Mouse (Mus musculus) sigmoid colon, adult 10 weeks (tissue): ENCODE measurements around the gene Gpsm3. TPM values are rescaled to one million over a fixed set of nuclear protein-coding genes. Genes with fewer than 3 reads are reported as not detected.

ENCODE experiments used
- polyA plus RNA-seq: library from polyadenylated mRNA; stranded (reverse); fragments of 350-450 nt; fragmentation: Illumina TruSeq; extraction: RNeasy Lipid Tissue Mini Kit (QIAGEN cat#74804); gene quantifications from one replicate; pipeline ENCODE4 v1.2.3, GENCODE M21; 2014; ENCODE audit warnings: low read depth, low replicate concordance

Gene Gpsm3
- polyA plus RNA-seq: 1.6 TPM

GRCm38 (mm10) chr17:34589681-34590101, at the start of gene Gpsm3:
Gpsm3 (plus strand) TSS chr17:34589806.

DNA sequence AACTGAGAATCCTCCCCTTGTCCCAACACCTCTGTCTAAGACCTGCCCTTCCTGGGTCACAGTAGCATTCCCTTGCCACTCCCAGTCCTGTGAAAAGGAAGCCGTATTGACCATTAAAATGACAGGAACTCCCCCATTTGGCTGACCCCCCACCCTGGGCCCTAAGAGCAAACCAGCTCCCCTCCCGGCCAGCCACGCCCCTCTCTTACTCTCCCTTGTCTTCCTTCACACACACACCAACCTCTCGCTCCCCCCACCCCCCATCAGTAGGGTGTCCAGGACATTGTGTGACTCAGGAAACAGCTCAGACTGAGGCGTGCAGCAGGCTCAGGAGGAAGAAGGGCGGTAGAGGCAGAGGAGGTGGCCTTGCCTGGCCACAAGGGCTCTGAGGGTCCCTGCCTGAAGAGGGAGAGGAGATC, 25.6 kb upstream of the Gpsm3 start, which contains the start of gene Notch4:
Gene Notch4 (plus strand): TSS at position 266 of the 419 bp plus-strand sequence.

DNA sequence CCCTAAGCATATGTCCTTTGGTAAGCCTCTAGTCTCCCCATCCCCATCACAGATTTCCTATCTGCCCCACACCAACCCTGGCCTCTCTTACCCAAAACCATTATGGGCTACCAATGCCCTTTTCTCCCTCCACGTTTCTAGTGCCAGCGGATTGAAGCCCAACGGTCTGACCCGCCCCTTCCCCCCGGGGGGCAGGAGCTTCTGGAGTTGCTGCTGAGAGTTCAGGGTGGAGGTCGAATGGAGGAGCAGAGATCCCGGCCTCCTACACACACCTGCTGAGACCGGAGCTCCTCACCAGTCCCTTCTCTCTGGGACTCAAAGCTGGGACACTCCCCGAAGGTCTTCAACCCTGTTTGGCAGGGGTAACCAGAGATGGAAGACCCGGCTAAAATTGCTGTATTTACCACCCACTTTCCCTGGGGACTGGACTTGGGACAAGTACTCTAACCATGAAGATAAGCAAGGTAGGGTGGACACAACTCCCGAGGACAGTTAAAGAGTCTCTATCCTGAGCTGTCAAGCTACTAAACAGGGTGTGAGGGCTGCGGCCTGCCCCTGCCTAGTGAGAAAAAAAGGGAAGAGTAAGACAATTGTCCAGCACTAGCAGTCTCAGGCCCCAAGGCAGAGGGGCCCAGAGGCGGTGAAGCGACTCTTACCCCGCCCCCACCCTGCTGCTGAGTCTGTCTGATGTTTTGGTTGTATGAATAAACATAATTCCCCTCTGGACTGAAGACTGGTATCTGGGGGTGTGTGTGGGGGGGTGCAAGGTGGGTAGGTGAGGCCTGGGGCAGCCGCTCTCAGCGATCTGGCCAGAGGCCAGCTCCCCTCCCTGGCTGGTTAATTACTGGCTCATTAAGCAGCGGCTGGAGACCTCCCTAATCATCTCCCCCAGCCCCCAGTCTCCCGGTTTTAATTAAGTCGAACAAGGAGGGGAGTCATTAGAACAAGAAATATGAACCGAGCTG, 1.7 kb downstream of the Gpsm3 start, which contains the start of gene Pbx2:
Gene Pbx2 (plus strand): TSS at position 238 of the 965 bp plus-strand sequence.

GRCm38 (mm10) chr17:34597566-34598095, 8.0 kb downstream of the Gpsm3 start, which contains the start of gene Ager:
Ager (plus strand) TSS chr17:34597862.

DNA sequence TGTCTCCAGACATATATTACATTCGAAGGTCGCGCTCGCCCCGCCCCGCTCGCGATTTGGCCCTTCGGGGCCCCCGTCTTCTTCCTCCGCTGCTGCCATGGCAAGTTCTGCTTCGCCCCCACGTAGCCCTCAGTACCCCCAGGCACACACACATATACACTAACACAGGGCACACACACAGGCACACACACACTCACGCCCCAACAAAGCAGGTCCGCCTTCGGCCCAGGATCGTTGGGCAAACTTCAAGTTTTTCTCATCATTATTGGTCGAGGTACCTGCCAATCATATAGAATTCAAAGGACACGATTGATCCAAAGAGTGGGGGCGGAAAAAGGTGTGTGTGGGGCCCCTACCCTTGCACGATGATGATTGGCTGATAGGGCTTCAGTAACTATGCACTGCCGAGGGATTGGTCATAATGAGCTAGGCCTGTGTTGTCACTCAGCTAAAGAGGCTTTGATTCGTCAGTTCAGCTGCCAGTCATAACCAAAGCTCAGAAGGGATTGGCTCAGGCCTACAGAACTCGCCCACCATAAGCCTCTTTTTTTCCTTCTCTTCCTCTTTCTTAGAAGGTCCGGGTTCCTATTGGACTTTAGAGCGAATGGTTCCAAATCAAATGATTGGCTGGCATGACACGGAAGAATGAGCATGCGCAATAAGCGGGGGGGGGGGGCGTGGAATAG, 13.9 kb downstream of the Gpsm3 start, which contains the start of gene Rnf5:
Gene Rnf5 (minus strand): TSS at position 316 of the 686 bp plus-strand sequence.

DNA sequence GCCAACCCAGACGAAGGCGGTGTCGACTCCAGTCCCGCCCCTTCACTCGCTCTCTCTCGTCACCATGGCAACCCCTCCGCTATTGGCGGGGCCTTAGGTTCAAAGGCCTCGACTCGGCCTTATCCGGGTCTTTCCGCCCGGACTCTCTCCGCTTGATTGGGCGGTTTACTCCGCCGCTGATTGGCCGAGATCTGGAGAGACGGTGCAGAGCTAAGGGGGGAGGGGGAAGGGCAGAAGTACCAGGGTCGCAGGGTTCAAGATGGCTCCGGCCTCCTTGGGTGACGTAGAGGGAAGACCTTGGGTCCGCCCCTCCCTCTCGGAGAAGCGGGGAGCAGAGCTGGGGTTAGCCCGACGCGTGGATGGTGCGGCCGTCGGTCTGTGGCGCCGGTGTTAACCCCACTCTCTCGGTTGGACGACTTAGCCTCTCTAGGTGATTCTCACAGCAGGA, 14.5 kb downstream of the Gpsm3 start, which contains the start of gene Agpat1:
Gene Agpat1 (plus strand): TSS at position 202 of the 448 bp plus-strand sequence.

GRCm38 (mm10) chr17:34615871-34616270, 26.3 kb downstream of the Gpsm3 start, which contains the start of gene Egfl8:
Egfl8 (minus strand) TSS chr17:34615971.

DNA sequence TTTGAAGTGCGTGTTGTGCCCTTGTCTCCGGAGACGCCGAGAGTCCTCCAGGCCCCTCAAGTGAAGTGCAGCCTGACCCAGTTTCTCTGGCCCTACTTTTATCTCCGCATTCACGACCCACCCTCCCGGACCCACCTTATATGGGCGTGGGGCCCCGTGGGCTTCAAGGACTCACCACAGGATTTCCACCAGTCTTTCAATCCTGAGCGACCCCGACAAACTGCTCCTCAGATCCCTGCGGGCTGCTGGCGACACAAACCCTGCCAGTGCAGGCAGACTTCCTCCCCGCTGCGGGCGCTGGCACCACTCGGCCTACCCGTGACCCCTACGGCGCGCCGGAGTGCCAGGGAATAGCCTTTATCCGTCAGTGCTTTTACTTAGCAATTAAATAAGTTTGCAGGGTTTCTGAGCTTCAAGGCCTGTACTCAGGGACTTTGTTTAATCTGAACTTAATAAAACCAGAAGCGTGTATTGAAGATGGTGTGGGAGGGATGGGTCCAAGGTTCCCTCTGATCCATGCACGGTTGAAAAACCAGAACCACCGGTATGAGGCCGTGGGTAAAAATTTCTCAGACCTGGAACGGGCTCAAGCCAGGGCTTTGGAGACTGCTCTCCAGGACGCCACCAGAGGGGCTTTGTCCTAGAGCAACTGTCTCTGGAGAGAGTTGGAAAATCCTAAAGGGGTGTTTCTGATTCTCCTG, 38.5 kb downstream of the Gpsm3 start, which contains the start of gene Ppt2:
Gene Ppt2 (minus strand): TSS at position 568 of the 701 bp plus-strand sequence.

GRCm38 (mm10) chr17:34629221-34629751, 39.7 kb downstream of the Gpsm3 start, which contains the start of gene Prrt1:
Prrt1 (plus strand) TSS chr17:34629533.

Other genes starting within 250 kb of the Gpsm3 start
- gene Btnl2, start 235.0 kb upstream of the Gpsm3 start, polyA plus RNA-seq: 1.0 TPM
- gene Btnl1, start 212.7 kb upstream of the Gpsm3 start, polyA plus RNA-seq: 27.9 TPM
- gene BC051142, start 191.0 kb upstream of the Gpsm3 start, polyA plus RNA-seq: 2.1 TPM
- gene Btnl4, start 112.5 kb upstream of the Gpsm3 start, polyA plus RNA-seq: 33.2 TPM
- gene Btnl6, start 72.5 kb upstream of the Gpsm3 start, polyA plus RNA-seq: 80.8 TPM
- 0.76 TPM for gene Notch4, start 25.5 kb upstream of the Gpsm3 start, polyA plus RNA-seq
- gene Pbx2, start 1.5 kb downstream of the Gpsm3 start, polyA plus RNA-seq: 21.6 TPM
- gene Ager, start 8.1 kb downstream of the Gpsm3 start, polyA plus RNA-seq: not detected
- 50.6 TPM for gene Rnf5, start 13.9 kb downstream of the Gpsm3 start, polyA plus RNA-seq
- 4.8 TPM for gene Agpat1, start 14.5 kb downstream of the Gpsm3 start, polyA plus RNA-seq
- not detected for gene Egfl8, start 26.2 kb downstream of the Gpsm3 start, polyA plus RNA-seq
- 4.5 TPM for gene Ppt2, start 38.7 kb downstream of the Gpsm3 start, polyA plus RNA-seq
- gene Prrt1, start 39.7 kb downstream of the Gpsm3 start, polyA plus RNA-seq: 1.1 TPM
- 4.4 TPM for gene Fkbpl, start 55.0 kb downstream of the Gpsm3 start, polyA plus RNA-seq
- gene Atf6b, start 57.3 kb downstream of the Gpsm3 start, polyA plus RNA-seq: 2.8 TPM
- gene Tnxb, start 80.7 kb downstream of the Gpsm3 start, polyA plus RNA-seq: 0.16 TPM
- gene C4b, start 154.1 kb downstream of the Gpsm3 start, polyA plus RNA-seq: 1.8 TPM
- gene Cyp21a1, start 214.8 kb downstream of the Gpsm3 start, polyA plus RNA-seq: not detected
- 23.0 TPM for gene Stk19, start 247.1 kb downstream of the Gpsm3 start, polyA plus RNA-seq
- 3.0 TPM for gene Dxo, start 247.2 kb downstream of the Gpsm3 start, polyA plus RNA-seq